In genomic region chr1:131290648-131291047, GRCm38 (mm10) we compare ENCODE assay signal across 7 mouse cellular contexts. TPM values are rescaled to one million over a fixed set of nuclear protein-coding genes. Genes with fewer than 3 reads are reported as not detected.
DNase-seq lines count a peak whose midpoint lies in the region; ATAC-seq and TF ChIP-seq lines count a peak whose summit lies in the region.

No protein-coding gene starts in this region.

- no peaks in the 10 kb centered on the region for H3K79me2 ChIP-seq in MEL (ENCODE audit: control insufficient read depth, insufficient read depth, low read length, poor library complexity)

- no peaks in the 10 kb centered on the region for H3K4me1 ChIP-seq in MEL (ENCODE audit: control insufficient read depth in 1 of 2, insufficient read depth in 2 of 2, low read length in 2 of 2)
- H3K4me1 ChIP-seq in lung, embryonic 14.5 days (ENCODE audit: insufficient read depth) = no peaks in the 10 kb centered on the region

- TF ChIP-seq CTCF in MEL (IDR thresholded peaks at IDR 0.05 in 2 of 3, conservative IDR thresholded peaks at IDR 0.05 in 1 of 3; ENCODE audit: control insufficient read depth in 1 of 3, insufficient read depth in 1 of 3, low read depth in 2 of 3, low read length in 3 of 3, poor library complexity in 1 of 3, severe bottlenecking in 1 of 3) = peak; percentile 82 to 95 (median 85)
- TF ChIP-seq CTCF in lung, embryonic 14.5 days (IDR thresholded peaks at IDR 0.05; ENCODE audit: low read depth) = peak; percentile 76

- peak; percentile 81 for DNase-seq in MEL (ENCODE audit: low read depth, low spot score)
- peak; percentile 89 for DNase-seq in cerebellum, adult 9-10 months
- peak; percentile 64 to 74 for DNase-seq in frontal cortex, postnatal 36 days (ENCODE audit: low spot score in 2 of 2)
- DNase-seq in kidney, postnatal 4 days = peak; percentile 78 to 84
- DNase-seq in lung, embryonic 14.5 days = peak; percentile 81
- peak; percentile 67 to 71 for DNase-seq in right cerebral cortex, postnatal 10 days (ENCODE audit: low spot score in 2 of 2)

- no peaks in the 10 kb centered on the region for H3K9me3 ChIP-seq in MEL (replicated peaks; ENCODE audit: insufficient read depth, low read length)
- H3K9me3 ChIP-seq in lung, embryonic 14.5 days (ENCODE audit: low read depth, low read length) = no peaks in the 10 kb centered on the region

- H3K27ac ChIP-seq in MEL (ENCODE audit: control insufficient read depth, low read depth, low read length) = no peak overlapping the region
- no peak overlapping the region for H3K27ac ChIP-seq in lung, embryonic 14.5 days (ENCODE audit: low read depth)

- no peak overlapping the region for H3K4me3 ChIP-seq in MEL (ENCODE audit: control insufficient read depth in 1 of 2, insufficient read depth in 1 of 2, low read depth in 2 of 2, low read length in 2 of 2)
- no peak overlapping the region for H3K4me3 ChIP-seq in lung, embryonic 14.5 days (ENCODE audit: low read depth, low read length)

- WGBS in lung, embryonic 14.5 days = 37% methylated on average over 2 of the region's 2 CpGs

- no peak overlapping the region for H3K9ac ChIP-seq in MEL (ENCODE audit: control insufficient read depth, low read depth, low read length, poor library complexity, severe bottlenecking)
- no peak overlapping the region for H3K9ac ChIP-seq in lung, embryonic 14.5 days

- no peak for TF ChIP-seq EP300 in MEL (IDR thresholded peaks at IDR 0.05; ENCODE audit: low read depth in 1 of 2, low read length in 2 of 2)

- H3K4me2 ChIP-seq in lung, embryonic 14.5 days = no peak overlapping the region

- TF ChIP-seq RAD21 in MEL (IDR thresholded peaks at IDR 0.05; ENCODE audit: low read depth, low read length) = peak; percentile 95

- peaks cover 0 to 3% of the 10 kb centered on the region in 2 experiments; a peak in 2 of 4 replicates for H3K36me3 ChIP-seq in MEL (ENCODE audit: control insufficient read depth in 1 of 2, insufficient read depth in 2 of 2, low read length in 2 of 2)
- H3K36me3 ChIP-seq in lung, embryonic 14.5 days (ENCODE audit: insufficient read depth) = peaks cover 48% of the 10 kb centered on the region

- TF ChIP-seq POLR2A in MEL (IDR thresholded peaks at IDR 0.05; ENCODE audit: control insufficient read depth in 1 of 2, insufficient read depth in 1 of 2, low read depth in 1 of 2, low read length in 2 of 2, poor library complexity in 1 of 2) = no peak

- peak; percentile 76 for ATAC-seq in CD4-positive, CD25-positive, alpha-beta regulatory T cell, adult 4 months
- ATAC-seq in lung, embryonic 14.5 days (ENCODE audit: insufficient read depth) = no peak

- no peaks in the 10 kb centered on the region for H3K27me3 ChIP-seq in MEL (ENCODE audit: control insufficient read depth in 1 of 2, insufficient read depth in 2 of 2, low read length in 2 of 2)
- H3K27me3 ChIP-seq in lung, embryonic 14.5 days (ENCODE audit: insufficient read depth, low read length) = no peaks in the 10 kb centered on the region

TF ChIP-seq in MEL, 35 proteins besides CTCF, POLR2A, EP300 and RAD21:
- TF ChIP-seq POLR2AphosphoS5 (IDR thresholded peaks at IDR 0.05; ENCODE audit: borderline replicate concordance, low read depth, low read length) (no peak), SIN3A (IDR thresholded peaks at IDR 0.05; ENCODE audit: low read length) (0 out of 2 replicates have a peak, but pooled peaks have one; percentile 37), ZKSCAN1 (IDR thresholded peaks at IDR 0.05; ENCODE audit: low read depth, low read length) (no peak), ZC3H11A (IDR thresholded peaks at IDR 0.05; ENCODE audit: low read depth, low read length) (peak; percentile 96), KAT2A (conservative IDR thresholded peaks at IDR 0.05; ENCODE audit: low read depth, low read length) (no peak), TBP (IDR thresholded peaks at IDR 0.05; ENCODE audit: low read depth, low read length) (no peak), POLR2AphosphoS2 (IDR thresholded peaks at IDR 0.05; ENCODE audit: low read length) (no peak), SMC3 (IDR thresholded peaks at IDR 0.05; ENCODE audit: low read depth, low read length) (peak; percentile 99)

RNA-seq across cellular contexts. Expression of gene Ikbke, which starts 11.2 kb away (rescaled TPM):
- polyA plus RNA-seq in CD4-positive, CD25-positive, alpha-beta regulatory T cell, adult 4 months (2017; shearing (Covaris generic)) = 100 to 1,000 TPM; 108 to 204 TPM
- total RNA-seq in MEL (2012; rRNA removed) = 3.5 and 4.0 TPM in 2 replicates
- polyA plus RNA-seq in MEL (2012; ENCODE audit: insufficient read depth in 1 of 2, insufficient read length in 2 of 2, low read depth in 1 of 2, low replicate concordance in 2 of 2, missing spikeins in 1 of 2) = 1 to 10 TPM in 1 of 2 experiments, not detected in 1; 7.2 TPM
- 2.0 and 2.3 TPM in 2 replicates for polyA plus RNA-seq in lung, embryonic 14.5 days (2014; fragmentation: Nextera tagmentation; extraction: Ambion mirVana)

RNA-seq across cellular contexts. Expression of gene Rassf5, which starts 45.6 kb away (rescaled TPM):
- 100 to 1,000 TPM; 330 to 423 TPM for polyA plus RNA-seq in CD4-positive, CD25-positive, alpha-beta regulatory T cell, adult 4 months (2017; shearing (Covaris generic))
- 14.2 and 14.8 TPM in 2 replicates for total RNA-seq in MEL (2012; rRNA removed)
- 10 to 100 TPM in 1 of 2 experiments, not detected in 1; 28.8 TPM for polyA plus RNA-seq in MEL (2012; ENCODE audit: insufficient read depth in 1 of 2, insufficient read length in 2 of 2, low read depth in 1 of 2, low replicate concordance in 2 of 2, missing spikeins in 1 of 2)
- polyA plus RNA-seq in lung, embryonic 14.5 days (2014; fragmentation: Nextera tagmentation; extraction: Ambion mirVana) = 3.1 and 3.7 TPM in 2 replicates

Comparison
In these comparisons a context has a peak if more than half of its experiments do, and no peak if none do; other contexts are left out.
1. RNA of gene Ikbke, which starts 11.2 kb away (polyA plus RNA-seq): 108 to 204 TPM in CD4-positive, CD25-positive, alpha-beta regulatory T cell, adult 4 months; 7.2 TPM in MEL and 2.0 to 2.3 TPM in lung, embryonic 14.5 days; every median in the first group is over 10 times any median in the second.
2. RNA of gene Rassf5, which starts 45.6 kb away (polyA plus RNA-seq): 330 to 423 TPM in CD4-positive, CD25-positive, alpha-beta regulatory T cell, adult 4 months; 28.8 TPM in MEL and 3.1 to 3.7 TPM in lung, embryonic 14.5 days; every median in the first group is over 4 times any median in the second.
3. Peak in every context shown above with its lines, with median percentiles within 50 percentile points of each other: DNase-seq.